Mouse (Mus musculus): ENCODE measurements at regions not wholly inside any gene's neighbourhood (a gene's known extent, or its start where the extent isn't known, plus 50 kb on each side); places are given as distances from the start of the nearest gene placed in this dataset.
"Not testable (repeated sequence)": the region's sequence is repeated elsewhere in the genome, so short reads cannot be mapped to it uniquely, and the experiment has no call there.

DNA sequence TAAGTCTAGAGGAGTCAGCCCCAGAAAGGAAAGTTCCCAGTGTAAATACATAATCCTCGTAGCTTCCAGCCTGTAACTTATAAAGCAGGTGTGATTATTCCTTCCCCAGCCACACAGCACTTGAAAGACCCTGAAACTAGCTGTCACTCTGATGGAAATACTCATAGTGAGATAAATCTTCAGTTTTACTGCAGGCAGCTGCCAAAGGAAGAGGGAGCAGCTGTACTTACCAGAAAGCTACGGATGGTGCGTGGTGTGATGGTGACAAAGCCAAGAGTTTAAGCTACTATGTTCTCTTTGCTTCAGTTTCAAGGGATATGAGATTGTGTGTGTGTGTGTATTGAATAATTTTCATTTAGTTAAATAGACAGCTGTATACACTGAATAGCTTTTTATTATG lies 1007.1 kb downstream of the Robo2 start:
- DNase-seq = no peak

DNA sequence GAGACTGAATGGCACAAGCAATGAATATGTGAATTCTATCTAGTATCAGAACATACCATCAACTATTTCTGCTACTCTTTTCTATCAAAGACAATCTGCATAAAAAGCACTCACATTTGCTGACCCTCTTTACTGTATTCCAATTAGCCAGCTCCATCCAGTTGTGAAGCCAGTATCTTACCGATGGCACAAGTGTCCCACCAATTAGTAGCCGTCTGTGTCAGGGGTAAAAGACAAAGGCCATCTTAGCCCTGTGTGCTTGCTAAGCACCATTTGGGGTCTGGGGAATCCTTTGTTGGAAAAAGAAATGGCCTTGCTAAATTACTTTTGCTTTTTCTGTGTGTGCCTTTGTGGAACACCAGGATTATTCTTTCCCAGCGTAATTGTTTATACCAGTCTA lies 1007.5 kb downstream of the Robo2 start:
- DNase-seq = no peak

DNA sequence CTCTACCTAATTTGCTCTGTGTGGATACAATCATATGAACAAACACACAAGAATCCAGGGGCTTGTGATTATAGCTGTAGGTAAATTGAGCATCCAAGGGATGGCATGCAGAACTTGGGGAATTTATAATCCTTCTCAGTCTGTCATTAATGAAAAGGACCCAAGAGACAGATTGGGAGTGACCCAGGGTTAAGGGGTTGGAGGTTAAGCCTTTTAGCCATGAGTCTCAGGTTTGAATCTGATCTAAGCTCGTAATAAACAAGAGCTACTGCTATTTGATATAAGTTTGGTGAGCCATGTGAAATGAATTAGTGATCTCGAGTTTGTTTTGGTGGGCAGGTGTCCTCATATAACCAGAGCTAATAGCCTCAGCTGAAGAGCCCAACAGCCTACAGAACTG lies 1032.6 kb downstream of the Robo2 start:
- DNase-seq = no peak

DNA sequence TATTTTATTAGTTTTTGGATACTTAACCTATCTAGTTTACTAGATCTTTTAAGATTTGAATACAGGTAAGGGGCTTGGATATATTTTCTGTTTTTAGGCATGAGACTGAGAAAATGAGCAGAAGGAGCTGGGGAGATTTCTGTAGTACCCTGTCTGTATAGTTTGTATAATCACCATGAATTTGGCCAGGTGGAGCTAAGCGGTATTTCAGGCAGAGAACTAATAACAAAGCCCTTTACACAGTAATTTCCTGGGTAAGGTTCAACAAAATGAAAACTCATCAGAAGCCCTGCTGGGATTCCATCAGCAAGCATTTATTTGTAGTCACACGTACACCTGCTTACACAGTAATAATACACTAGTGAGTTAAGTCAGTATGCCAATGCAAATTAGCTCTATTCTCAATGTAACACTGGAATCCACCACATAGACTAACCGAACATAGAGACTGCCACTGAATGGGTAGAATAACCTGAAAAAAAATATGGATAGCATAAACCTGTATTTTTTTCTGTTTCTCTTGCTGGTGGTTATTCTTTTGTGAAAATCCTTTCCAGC lies 1036.9 kb downstream of the Robo2 start:
- no peak for DNase-seq

DNA sequence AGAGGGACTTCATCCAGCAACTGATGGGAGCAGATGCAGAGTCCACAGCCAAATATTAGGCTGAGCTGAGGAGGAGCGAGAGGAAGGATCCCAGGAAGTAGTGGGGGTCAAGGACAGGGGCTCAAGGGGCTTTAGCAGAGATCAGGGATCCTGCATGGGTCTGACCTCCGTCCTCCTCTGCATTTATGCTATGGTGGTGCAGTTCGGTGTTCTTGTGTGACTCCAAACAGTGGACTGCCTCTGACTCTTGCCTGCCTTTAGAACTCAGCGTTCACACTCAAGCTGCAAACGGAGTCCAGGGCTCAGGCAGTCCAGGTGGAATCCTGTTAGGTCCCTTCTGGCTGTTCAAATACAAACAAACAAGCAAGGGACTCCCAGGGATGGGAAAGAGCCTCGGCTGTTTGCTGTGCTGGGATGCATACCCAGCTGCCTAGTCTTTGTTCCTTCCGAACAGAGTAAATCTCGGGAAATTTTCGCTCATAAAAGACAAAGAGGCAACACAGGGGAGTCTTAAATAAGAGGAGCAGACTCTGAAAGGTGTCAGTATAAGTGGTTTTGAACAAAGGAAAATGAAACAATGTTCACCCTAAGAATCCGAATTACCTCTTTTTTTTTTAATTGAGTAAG lies 1042.9 kb downstream of the Robo2 start:
- no peak for DNase-seq

DNA sequence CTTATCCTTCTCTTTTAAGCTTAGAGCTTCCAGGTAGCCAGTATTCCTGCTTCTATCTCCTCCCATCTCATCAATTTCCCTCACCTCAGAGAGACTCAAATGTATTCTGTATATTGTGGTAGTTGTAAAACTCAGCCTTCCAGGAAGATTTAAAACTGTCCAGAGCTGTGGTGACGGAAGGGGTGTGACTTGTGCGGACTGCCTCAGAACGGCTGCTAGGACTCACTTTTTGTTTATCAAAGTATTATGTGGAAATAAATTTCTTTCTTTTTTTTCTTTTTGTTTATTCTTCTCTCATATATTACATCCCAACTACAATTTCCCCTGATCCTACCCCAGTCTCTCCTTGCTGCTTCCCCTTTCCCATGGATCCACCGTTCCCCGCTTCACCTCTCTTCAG lies 1043.7 kb downstream of the Robo2 start:
- DNase-seq = no peak

DNA sequence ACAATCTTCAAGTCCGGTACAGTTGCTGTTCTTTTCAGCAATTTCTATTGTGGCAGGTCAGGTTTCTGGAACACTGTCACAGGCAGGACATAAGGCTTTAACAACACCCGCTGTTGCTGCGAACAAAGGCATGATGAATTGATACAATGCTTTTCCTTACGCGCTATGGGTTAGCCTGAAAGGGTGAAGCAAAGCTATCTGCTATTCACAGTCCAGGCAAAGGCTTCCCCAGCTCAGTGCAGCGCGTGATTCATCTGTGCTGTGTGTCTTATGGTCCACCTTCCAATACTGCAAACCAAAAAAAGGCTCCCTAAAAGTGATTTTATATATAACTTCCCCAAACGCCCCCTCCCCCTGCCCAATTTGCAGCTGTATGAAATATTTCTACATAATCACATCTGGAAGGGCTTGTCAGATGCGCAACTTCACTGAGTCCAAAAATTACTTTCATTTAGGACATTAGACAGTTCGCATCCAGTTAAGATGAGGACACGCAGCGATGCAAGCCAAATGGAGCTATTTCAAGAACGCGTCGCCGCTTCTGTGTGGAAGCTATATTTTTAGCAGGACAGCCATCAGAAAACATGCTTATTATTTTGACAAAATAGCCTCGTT lies 1044.3 kb downstream of the Robo2 start:
- DNase-seq = no peak

DNA sequence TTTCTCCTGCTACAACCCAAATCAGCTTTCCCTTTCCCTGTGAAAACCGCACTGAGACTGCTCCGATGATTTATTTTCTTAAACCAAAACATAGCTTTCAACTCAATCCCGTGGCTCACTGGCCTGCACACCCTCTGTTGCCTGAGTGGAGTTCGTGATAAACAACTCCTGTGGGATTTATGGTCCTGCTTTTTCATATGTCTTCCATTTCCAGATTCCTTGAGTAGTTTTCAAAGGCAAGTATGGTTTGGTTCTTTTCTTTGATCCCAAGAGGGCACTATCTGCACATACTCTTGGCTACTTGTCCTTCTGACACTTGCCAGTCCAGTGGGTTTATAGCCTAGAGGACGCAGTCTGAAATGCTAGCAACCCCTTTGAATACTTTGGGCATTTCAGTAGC lies 1042.6 kb downstream of the Robo1 start:
- no peak for DNase-seq

DNA sequence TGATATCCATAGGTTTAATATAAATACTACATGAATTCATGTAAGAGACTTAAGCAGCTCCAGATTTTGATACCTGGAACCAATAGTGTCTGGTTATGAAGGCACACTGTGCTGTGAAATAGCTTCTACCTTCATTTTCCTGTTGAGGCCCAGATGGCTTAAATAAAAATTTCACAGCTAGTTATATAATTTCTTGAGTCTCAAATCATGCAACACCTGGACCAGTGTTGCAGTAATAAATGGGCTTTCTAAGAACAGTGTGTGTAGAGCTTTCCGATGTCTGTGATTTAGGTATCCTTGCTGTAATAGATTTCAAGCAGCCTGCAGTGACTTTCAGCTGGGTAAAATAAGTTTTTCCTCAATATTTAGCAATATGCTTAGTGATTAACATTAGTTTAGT lies 1035.8 kb downstream of the Robo1 start:
- DNase-seq = no peak

DNA sequence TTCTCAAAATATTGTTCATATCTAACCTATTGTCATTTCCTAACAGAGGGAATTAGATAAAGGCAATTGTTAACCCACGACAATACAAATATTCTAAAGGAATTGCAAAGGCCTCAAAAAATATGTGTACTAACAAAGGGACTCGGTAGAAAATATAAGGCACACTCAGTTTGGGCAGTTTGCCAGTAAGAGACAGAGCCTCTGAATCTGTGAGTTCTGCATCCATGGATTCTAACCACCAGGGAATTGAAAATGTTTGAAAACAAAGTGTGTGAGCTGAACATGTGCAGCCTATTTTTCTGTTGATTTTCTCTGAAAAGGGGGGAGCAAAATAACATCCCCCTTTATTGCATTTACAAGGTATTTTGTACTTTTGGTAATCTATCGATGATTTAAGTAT lies 1035.4 kb downstream of the Robo1 start:
- DNase-seq = no peak

DNA sequence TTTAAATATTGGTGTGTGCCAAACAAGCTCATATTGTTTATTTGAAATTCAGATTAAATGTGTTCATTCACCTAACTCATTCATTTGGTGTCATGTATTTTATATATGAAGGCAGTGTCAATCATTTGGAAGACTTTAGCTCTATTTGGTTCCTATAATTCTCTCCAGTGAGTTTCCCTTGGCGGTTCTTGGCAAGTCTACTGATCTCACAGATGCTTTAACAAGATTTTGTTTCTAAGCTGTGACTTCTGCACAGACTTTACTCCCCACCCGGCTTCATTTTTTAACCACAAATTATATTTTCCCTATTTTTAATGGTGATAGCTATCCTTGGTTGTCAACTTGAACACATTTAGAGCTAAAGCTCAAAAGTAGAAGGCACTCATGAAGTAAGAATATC lies 1009.5 kb downstream of the Robo1 start:
- DNase-seq = no peak

DNA sequence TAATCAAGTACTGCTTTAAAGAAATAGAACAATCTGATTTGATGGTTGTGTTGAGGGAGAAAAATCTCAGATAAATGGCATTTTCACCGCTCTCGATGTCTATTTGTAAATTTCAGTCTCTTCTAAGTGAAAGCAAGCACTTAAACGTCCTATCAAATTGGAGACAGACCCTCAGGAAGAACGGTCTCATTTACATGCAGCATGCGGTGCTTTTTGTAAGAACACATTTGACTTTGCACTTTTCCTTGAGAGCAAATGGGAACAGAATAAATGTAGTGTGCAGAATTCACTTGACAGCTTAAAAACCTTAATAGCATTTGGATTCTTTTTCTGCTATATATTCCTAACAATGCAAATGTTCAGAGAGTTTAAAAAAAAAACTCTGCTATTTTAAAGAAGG lies 1002.0 kb downstream of the Robo1 start:
- DNase-seq = no peak

DNA sequence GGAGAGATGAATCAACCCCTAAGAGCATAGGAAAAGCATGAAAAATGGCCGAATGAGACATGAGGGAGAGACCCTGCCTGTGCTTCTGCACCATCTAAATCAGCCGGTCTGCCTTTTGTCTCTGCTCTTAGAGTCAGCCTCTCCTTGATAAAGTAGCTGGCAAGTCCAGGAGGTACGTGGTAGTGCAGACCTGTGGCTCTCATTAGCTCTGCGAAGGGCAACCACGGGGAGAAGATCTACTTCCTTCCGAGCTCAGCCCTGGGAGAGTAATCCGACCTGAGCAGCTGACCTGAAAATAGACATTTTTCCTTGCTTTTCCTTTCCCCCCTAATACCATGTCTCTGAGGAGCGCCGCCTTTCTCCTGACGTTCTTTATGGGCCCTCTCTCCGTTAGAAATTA lies 971.8 kb downstream of the Robo1 start:
- no peak for DNase-seq

DNA sequence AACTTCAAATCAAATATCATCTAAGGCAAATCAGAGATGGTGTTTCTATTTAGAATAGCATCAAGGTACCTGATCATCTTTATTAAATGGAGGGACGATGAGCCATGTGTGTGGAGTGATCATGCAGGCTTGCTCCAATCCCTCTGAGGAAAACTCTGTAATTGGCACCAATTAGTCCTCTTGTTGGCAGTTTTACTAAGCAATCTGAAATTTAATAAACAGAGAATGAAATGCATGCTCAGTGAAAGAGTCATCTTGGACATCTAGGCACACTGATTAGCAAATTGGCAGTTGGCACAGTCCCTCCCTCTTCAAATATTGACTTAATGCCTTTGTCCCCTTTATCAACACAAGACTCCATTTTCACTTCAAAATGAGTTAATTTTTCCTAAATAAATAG lies 951.6 kb downstream of the Robo1 start:
- DNase-seq = no peak

DNA sequence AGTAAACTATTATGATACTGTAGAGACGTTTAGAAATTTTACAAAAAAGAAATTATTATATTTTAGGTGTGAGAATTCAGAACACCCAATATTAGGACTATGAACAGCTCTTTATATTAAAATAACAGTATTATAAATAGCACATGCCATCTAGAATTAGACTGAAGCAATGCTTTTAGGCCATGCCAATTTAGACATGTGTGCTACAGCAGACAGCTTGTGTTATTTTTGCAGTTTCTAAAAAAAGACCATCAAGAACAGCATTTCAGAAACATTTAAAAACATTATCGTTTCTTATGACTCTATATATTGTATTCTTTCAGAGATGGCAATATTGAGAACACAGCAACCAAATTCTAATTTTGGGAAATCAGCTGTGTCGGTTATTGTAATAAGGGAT lies 951.2 kb downstream of the Robo1 start:
- DNase-seq = no peak

DNA sequence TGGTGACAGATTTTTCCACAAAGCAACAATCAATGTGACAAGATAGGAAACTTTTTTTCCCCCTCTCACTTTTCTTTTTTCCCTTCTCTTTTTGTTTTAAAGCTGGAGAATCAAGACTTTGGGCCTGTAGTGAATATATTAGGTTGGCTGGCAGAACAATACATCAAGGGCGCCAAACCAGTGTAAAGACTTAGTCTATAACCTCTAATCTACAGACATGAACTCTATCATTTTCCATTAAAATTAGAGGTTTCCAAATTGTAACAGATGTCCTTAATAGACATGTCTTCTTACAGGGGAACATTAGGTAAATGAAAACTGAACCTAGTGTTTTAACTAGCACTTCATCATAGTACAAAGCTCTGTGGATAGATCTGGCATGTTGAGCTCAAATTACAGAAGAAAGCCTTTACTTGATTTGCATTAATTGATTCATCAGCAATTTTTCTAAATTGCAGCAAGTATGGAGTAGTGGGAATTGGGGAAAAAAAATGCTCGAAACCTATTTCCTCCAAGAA lies 937.0 kb downstream of the Robo1 start:
- no peak for DNase-seq

DNA sequence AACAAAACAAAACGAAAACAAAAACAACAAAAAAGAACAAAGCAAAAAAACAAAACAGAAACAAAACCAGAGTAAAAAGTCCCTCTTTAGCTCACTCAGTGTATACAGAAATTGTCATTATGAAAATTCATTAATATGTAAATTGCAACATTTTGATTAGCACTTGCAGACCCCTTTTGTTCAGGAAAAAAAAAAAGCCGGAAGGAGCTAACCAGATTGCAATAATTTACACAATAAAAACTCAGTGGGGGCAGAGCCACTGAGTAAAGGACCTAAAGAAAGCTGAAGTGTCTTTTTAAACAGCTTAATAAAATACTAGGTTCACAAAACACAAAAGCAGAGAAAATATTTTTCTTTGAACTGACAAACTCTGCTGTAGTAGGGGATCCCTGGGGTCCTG lies 922.5 kb downstream of the Robo1 start:
- DNase-seq = no peak

DNA sequence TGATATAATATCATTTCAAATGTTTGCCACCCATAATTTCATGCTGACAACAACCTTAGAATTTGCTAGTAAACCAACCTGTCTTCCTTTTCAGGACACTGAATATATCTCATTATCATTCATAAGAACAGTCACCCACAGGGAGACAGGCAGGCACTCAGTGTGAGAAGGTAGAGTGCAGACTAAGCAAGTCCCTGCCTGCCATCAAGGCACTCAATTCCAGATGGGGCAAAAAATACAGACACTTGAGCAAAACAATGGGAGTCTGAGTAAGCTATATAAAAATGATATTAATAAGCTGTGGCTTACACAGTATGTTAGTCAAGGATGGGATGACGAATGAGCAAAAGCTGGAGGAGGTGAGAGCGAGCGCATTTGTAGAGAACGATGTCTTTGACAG lies 909.4 kb downstream of the Robo1 start:
- no peak for DNase-seq

DNA sequence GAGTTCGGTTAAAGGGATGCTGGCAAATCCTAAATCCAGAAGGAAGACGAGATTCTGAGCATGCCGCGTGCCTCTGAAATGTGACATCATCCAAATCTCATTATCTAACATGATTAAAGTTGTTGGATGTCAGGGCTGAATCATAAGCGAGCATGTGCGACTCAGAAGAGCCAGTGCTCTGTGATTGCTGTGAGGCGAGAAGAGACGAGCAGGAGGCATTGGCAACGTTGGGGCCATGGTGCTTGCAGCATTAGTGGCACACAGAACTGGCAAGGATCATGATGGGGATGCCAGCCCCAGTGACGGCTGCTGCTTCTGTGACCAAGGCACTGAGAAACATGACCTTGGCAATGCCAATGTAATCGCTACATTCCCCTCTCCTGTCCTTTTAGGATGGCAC lies 895.4 kb downstream of the Robo1 start:
- DNase-seq = no peak

DNA sequence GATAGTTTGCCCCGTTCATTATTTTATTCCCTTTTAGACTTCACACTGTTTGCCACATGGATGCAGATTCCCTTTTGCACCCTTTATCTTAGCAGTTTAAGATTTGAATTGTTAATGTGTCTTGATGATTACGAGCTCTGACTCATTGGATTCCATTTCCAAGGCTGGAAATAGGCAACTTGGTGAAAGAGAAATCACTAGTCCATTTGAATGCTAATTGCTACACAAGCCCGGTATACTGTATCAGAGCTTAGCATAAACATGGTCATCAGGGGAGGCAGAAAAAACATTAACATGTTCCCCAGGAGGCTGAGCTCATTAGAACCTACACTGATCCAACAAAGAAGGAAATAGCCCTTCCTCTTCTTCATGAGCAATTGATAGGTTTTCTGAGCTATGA lies 892.9 kb downstream of the Robo1 start:
- DNase-seq = no peak

DNA sequence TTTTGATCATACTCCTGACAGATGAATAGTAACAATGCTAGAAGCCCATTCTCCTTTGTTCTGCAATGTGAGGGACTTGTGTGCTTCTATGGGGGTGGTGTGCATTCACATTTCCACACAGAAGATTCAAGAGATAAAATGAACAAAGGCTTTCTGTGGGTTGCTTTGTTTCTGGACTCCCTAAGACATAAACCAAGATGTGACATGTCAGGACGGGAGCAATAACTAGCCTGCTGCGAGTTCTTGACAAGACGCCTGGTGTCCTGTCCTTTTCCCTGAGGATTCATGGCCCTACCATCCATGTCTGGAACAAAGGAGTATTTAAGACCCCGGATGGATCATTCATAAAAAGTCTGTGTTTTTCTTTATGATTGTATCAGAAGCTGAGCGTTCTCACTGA lies 874.7 kb downstream of the Robo1 start:
- no peak for DNase-seq

DNA sequence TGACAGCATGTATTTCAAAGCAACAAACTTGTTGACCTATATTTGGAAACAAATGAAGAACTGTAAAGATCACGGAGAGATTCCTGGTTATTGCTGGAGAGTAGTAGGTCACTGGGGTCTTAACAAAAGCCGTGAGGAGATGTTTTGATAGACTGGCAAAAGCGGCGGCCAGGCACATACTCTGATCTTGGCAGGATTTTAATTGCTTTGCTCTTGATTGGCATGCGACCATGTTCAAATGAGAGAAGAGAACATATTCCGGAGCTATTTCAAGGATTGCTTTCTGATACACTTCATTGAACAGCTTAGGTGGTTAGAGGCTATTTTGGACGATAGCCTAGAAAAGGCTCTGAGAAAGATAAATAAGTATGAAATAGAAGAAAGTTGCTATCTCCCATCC lies 874.2 kb downstream of the Robo1 start:
- DNase-seq = peak; percentile 2

DNA sequence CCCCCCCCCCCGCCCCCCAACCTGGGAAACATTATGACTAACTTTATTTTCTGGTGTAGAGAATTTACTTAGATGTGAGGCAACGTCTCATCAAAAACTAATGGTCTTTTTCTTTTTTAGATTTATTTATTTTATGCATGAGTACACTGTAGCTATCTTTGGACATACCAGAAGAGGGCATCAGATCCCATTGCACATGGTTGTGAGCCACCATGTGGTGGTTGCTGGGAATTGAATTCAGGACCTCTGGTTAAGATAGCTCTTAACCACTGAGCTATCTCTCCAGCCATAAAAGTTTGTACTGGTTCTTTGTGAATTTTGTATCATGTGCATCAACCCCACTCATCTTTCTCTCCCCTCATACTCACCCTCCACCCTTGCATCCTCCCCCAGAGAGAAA lies 847.3 kb downstream of the Robo1 start:
- peak; percentile 6 for DNase-seq

DNA sequence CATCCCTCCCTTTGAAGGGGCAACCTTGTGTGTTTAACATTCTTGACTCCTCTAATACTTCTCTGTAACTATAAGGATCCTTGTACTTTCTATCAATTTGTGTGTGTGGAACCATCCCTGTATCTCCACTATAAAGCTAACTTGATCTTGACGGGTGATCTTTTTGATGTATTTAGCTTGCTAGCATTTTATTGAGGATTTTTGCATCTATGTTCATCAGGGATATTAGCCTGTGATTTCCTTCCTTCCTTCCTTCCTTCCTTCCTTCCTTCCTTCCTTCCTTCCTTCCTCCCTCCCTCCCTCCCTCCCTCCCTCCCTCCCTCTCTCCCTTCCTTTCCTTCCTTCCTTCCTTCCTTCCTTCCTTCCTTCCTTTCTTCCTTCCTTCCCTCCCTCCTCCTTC lies 819.8 kb downstream of the Robo1 start:
- DNase-seq = not testable (repeated sequence)

DNA sequence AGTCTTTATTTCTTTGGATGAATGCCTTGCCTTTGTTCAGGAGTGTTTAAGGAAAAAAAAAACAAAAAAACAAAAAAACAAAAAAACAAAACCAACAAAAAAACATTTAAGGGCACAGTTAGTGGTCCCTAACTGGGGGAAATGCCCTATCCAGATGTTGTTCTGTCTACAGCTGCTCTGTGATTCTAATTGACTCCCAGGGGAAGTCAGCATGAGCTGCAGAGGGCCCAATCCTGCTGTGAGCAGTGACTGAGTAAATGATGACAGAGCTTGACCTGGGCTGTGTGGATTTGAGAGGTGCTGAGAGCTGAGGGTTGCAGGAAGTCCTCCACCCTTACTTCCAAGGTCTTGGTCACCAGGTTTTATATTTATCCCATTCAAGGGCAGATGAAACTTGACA lies 812.5 kb downstream of the Robo1 start:
- DNase-seq = no peak
